Mouse (Mus musculus) erythroblast, embryonic 14.5 days (primary cell): ENCODE data around the gene Cd81.

Source experiments
- GATA1 ChIP-seq: IDR thresholded peaks from 2 replicates; pipeline ENCODE4 v1.6.1; 2012; ENCODE audit warnings: low read length, inconsistent platforms, mixed read lengths
- TAL1 ChIP-seq: IDR thresholded peaks from 3 replicates; pipeline ENCODE4 v1.6.1; 2012; ENCODE audit warnings: low read length, inconsistent platforms, mixed read lengths

DNA sequence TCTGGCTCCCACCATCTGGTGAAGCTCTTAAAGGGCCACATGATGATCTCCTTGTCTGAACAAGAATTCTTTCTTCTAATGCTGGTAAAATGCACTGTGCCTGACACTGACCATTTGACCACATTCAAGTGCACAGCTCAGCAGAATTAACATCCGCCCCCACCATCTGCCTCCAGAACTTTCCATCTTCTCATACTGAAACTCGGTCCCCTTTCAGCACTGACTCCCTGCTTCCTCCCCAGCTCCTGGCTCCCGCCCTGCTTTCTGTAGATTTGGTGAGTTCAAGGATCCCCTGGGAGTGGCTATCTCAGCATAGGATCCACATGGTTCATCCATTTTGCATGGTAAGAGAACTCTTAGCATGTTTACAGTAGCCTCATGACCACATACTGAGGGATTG, 31.8 kb upstream of the Cd81 start:
- TF ChIP-seq GATA1 (no peak), TAL1 (no peak)
